Mouse (Mus musculus) kidney, adult 2 months (tissue): ENCODE measurements around the gene Inpp5e.

ENCODE experiments used
- CTCF ChIP-seq: fragments of 200-500 bp; conservative IDR thresholded peaks from 2 replicates; pipeline ENCODE4 v1.5.1; 2011; ENCODE audit warnings: low read depth, mild to moderate bottlenecking, control low read depth, low read length, moderate library complexity, mixed read lengths; ENCODE audit not compliant: insufficient read depth, insufficient read length
- POLR2A ChIP-seq: fragments of 200-500 bp; IDR thresholded peaks from one replicate; pipeline ENCODE4 v1.6.1; 2011; ENCODE audit warnings: low read depth, low read length, control low read depth

GRCm38 (mm10) chr2:26443876-26444275 lies 34.9 kb upstream of the Inpp5e start:
- TF ChIP-seq CTCF (no peak), POLR2A (no peak)
